Mouse (Mus musculus): ENCODE results near the gene Mfn1. TPM values are rescaled to one million over a fixed set of nuclear protein-coding genes. Genes with fewer than 3 reads are reported as not detected.

The Mfn1 gene
- polyA plus RNA-seq, 1 experiment from 2014 or later = 44.1 TPM

GRCm38 (mm10) chr3:32509496-32510374 lies 19.5 kb upstream of the Mfn1 start, which contains the start of gene Zfp639:
Zfp639 (plus strand) TSS chr3:32510259.
- Histone ChIP-seq H3K27ac (ENCODE audit: low read depth, low read length) (peak within 1 kb of the TSS; percentile 62), H3K27me3 (ENCODE audit: control insufficient read depth, insufficient read depth, low read length) (no peaks in the 10 kb centered on the region), H3K4me3 (ENCODE audit: low read depth, low read length) (peak within 1 kb of the TSS; percentile 88), H3K4me1 (ENCODE audit: control insufficient read depth, insufficient read depth, low read length) (peaks cover 17% of the 10 kb centered on the region), H3K36me3 (ENCODE audit: control insufficient read depth, insufficient read depth, low read length) (no peaks in the 10 kb centered on the region; the same call in 1 of the 2 replicates), H3K9me3 (ENCODE audit: control insufficient read depth, low read length) (no peaks in the 10 kb centered on the region), H3K9ac (replicated peaks; ENCODE audit: low read depth, low read length) (peak within 1 kb of the TSS; percentile 95), H3K4me2 (ENCODE audit: low read depth, low read length) (peak within 1 kb of the TSS; percentile 87)
- ATAC-seq (ENCODE audit: low read depth) = peak; percentile 18; the same call in 1 of the 2 replicates
- 9% methylated on average over 24 of the region's 24 CpGs for WGBS

- Histone ChIP-seq H3K36me3 (ENCODE audit: control insufficient read depth, insufficient read depth, low read length) (no peaks in the 10 kb centered on the region; the same call in 1 of the 2 replicates), H3K4me1 (ENCODE audit: control insufficient read depth, insufficient read depth, low read length) (peaks cover 17% of the 10 kb centered on the region), H3K4me2 (ENCODE audit: low read depth, low read length) (peak overlapping the region; percentile 87), H3K9me3 (ENCODE audit: control insufficient read depth, low read length) (no peaks in the 10 kb centered on the region), H3K27ac (ENCODE audit: low read depth, low read length) (peak overlapping the region; percentile 62), H3K9ac (replicated peaks; ENCODE audit: low read depth, low read length) (peak overlapping the region; percentile 95), H3K4me3 (ENCODE audit: low read depth, low read length) (peak overlapping the region; percentile 88), H3K27me3 (ENCODE audit: control insufficient read depth, insufficient read depth, low read length) (no peaks in the 10 kb centered on the region)
- peak; percentile 92 for ATAC-seq (ENCODE audit: low read depth)
- WGBS = under 1% methylated on average over 59 of the region's 69 CpGs
These were observed 18.7 kb upstream of the Mfn1 start for GRCm38 (mm10) chr3:32510375-32511190.

- peak overlapping the region; percentile 95 for H3K9ac ChIP-seq (replicated peaks; ENCODE audit: low read depth, low read length)
- H3K9me3 ChIP-seq (ENCODE audit: control insufficient read depth, low read length) = no peaks in the 10 kb centered on the region
- no peaks in the 10 kb centered on the region for H3K27me3 ChIP-seq (ENCODE audit: control insufficient read depth, insufficient read depth, low read length)
- 6% methylated on average over 13 of the region's 13 CpGs for WGBS
- ATAC-seq (ENCODE audit: low read depth) = no peak
- peak overlapping the region; percentile 87 for H3K4me2 ChIP-seq (ENCODE audit: low read depth, low read length)
- peak overlapping the region; percentile 88 for H3K4me3 ChIP-seq (ENCODE audit: low read depth, low read length)
- no peaks in the 10 kb centered on the region; the same call in 1 of the 2 replicates for H3K36me3 ChIP-seq (ENCODE audit: control insufficient read depth, insufficient read depth, low read length)
- peaks cover 17% of the 10 kb centered on the region for H3K4me1 ChIP-seq (ENCODE audit: control insufficient read depth, insufficient read depth, low read length)
- H3K27ac ChIP-seq (ENCODE audit: low read depth, low read length) = peak overlapping the region; percentile 62
These were observed 18.1 kb upstream of the Mfn1 start for GRCm38 (mm10) chr3:32511191-32511550.

GRCm38 (mm10) chr3:32512686-32513284 lies 16.5 kb upstream of the Mfn1 start:
- 90% methylated on average over 7 of the region's 7 CpGs for WGBS
- Histone ChIP-seq H3K9me3 (ENCODE audit: control insufficient read depth, low read length) (no peaks in the 10 kb centered on the region), H3K27ac (ENCODE audit: low read depth, low read length) (no peak overlapping the region), H3K4me1 (ENCODE audit: control insufficient read depth, insufficient read depth, low read length) (peaks cover 17% of the 10 kb centered on the region), H3K4me3 (ENCODE audit: low read depth, low read length) (no peak overlapping the region), H3K36me3 (ENCODE audit: control insufficient read depth, insufficient read depth, low read length) (peaks cover 11% of the 10 kb centered on the region), H3K9ac (replicated peaks; ENCODE audit: low read depth, low read length) (no peak overlapping the region), H3K4me2 (ENCODE audit: low read depth, low read length) (no peak overlapping the region), H3K27me3 (ENCODE audit: control insufficient read depth, insufficient read depth, low read length) (no peaks in the 10 kb centered on the region)
- ATAC-seq (ENCODE audit: low read depth) = no peak

- ATAC-seq (ENCODE audit: low read depth) = no peak
- Histone ChIP-seq H3K27me3 (ENCODE audit: control insufficient read depth, insufficient read depth, low read length) (no peaks in the 10 kb centered on the region), H3K4me1 (ENCODE audit: control insufficient read depth, insufficient read depth, low read length) (peaks cover 17% of the 10 kb centered on the region), H3K27ac (ENCODE audit: low read depth, low read length) (no peak overlapping the region), H3K4me2 (ENCODE audit: low read depth, low read length) (no peak overlapping the region), H3K9me3 (ENCODE audit: control insufficient read depth, low read length) (no peaks in the 10 kb centered on the region), H3K36me3 (ENCODE audit: control insufficient read depth, insufficient read depth, low read length) (peaks cover 14% of the 10 kb centered on the region), H3K9ac (replicated peaks; ENCODE audit: low read depth, low read length) (no peak overlapping the region), H3K4me3 (ENCODE audit: low read depth, low read length) (no peak overlapping the region)
These were observed 15.7 kb upstream of the Mfn1 start for GRCm38 (mm10) chr3:32513528-32513927.

- peaks cover 3% of the 10 kb centered on the region; the same call in 1 of the 2 replicates for H3K36me3 ChIP-seq (ENCODE audit: control insufficient read depth, insufficient read depth, low read length)
- 98% methylated on average over 4 of the region's 4 CpGs for WGBS
- no peak for ATAC-seq (ENCODE audit: low read depth)
These were observed 2.1 kb upstream of the Mfn1 start for GRCm38 (mm10) chr3:32527181-32527580.

GRCm38 (mm10) chr3:32530041-32530440 lies 776 bp downstream of the Mfn1 start:
- ATAC-seq (ENCODE audit: low read depth) = no peak
- H3K9ac ChIP-seq (replicated peaks; ENCODE audit: low read depth, low read length) = peak overlapping the region; percentile 82
- 16% methylated on average over 5 of the region's 5 CpGs for WGBS
- H3K36me3 ChIP-seq (ENCODE audit: control insufficient read depth, insufficient read depth, low read length) = peaks cover 18% of the 10 kb centered on the region
- H3K27ac ChIP-seq (ENCODE audit: low read depth, low read length) = no peak overlapping the region
- peak overlapping the region; percentile 68 for H3K4me2 ChIP-seq (ENCODE audit: low read depth, low read length)
- peak overlapping the region; percentile 85 for H3K4me3 ChIP-seq (ENCODE audit: low read depth, low read length)
- peaks cover 7% of the 10 kb centered on the region for H3K4me1 ChIP-seq (ENCODE audit: control insufficient read depth, insufficient read depth, low read length)
- no peaks in the 10 kb centered on the region for H3K9me3 ChIP-seq (ENCODE audit: control insufficient read depth, low read length)
- no peaks in the 10 kb centered on the region for H3K27me3 ChIP-seq (ENCODE audit: control insufficient read depth, insufficient read depth, low read length)

More at GRCm38 (mm10) chr3:32527181-32527580, 2.1 kb upstream of the Mfn1 start:
- Histone ChIP-seq H3K27ac (ENCODE audit: low read depth, low read length) (no peak overlapping the region), H3K9ac (replicated peaks; ENCODE audit: low read depth, low read length) (no peak overlapping the region), H3K9me3 (ENCODE audit: control insufficient read depth, low read length) (no peaks in the 10 kb centered on the region), H3K27me3 (ENCODE audit: control insufficient read depth, insufficient read depth, low read length) (no peaks in the 10 kb centered on the region), H3K4me2 (ENCODE audit: low read depth, low read length) (no peak overlapping the region), H3K4me3 (ENCODE audit: low read depth, low read length) (no peak overlapping the region), H3K4me1 (ENCODE audit: control insufficient read depth, insufficient read depth, low read length) (peaks cover 7% of the 10 kb centered on the region)

- peaks cover 30% of the 10 kb centered on the region for H3K36me3 ChIP-seq (ENCODE audit: control insufficient read depth, insufficient read depth, low read length)
- no peak overlapping the region for H3K9ac ChIP-seq (replicated peaks; ENCODE audit: low read depth, low read length)
- no peak overlapping the region for H3K27ac ChIP-seq (ENCODE audit: low read depth, low read length)
- 80% methylated on average over 1 of the region's 1 CpGs for WGBS
- H3K4me1 ChIP-seq (ENCODE audit: control insufficient read depth, insufficient read depth, low read length) = 0 out of 2 replicates have a peak, but pooled peaks cover 3% of the 10 kb centered on the region
- no peaks in the 10 kb centered on the region for H3K27me3 ChIP-seq (ENCODE audit: control insufficient read depth, insufficient read depth, low read length)
- no peak for ATAC-seq (ENCODE audit: low read depth)
- H3K9me3 ChIP-seq (ENCODE audit: control insufficient read depth, low read length) = no peaks in the 10 kb centered on the region
- no peak overlapping the region for H3K4me2 ChIP-seq (ENCODE audit: low read depth, low read length)
- H3K4me3 ChIP-seq (ENCODE audit: low read depth, low read length) = no peak overlapping the region
These were observed 6.4 kb downstream of the Mfn1 start for GRCm38 (mm10) chr3:32535692-32536091.

All from neural tube, embryonic 14.5 days (tissue).